Mouse (Mus musculus): Measurements from ENCODE around the gene Ric8b. TPM values are rescaled to one million over a fixed set of nuclear protein-coding genes. Genes with fewer than 3 reads are reported as not detected.

Ric8b gene
- total RNA-seq (2023): 27.3 to 34.4 TPM (median 31.1 TPM) in 4 replicates

DNA sequence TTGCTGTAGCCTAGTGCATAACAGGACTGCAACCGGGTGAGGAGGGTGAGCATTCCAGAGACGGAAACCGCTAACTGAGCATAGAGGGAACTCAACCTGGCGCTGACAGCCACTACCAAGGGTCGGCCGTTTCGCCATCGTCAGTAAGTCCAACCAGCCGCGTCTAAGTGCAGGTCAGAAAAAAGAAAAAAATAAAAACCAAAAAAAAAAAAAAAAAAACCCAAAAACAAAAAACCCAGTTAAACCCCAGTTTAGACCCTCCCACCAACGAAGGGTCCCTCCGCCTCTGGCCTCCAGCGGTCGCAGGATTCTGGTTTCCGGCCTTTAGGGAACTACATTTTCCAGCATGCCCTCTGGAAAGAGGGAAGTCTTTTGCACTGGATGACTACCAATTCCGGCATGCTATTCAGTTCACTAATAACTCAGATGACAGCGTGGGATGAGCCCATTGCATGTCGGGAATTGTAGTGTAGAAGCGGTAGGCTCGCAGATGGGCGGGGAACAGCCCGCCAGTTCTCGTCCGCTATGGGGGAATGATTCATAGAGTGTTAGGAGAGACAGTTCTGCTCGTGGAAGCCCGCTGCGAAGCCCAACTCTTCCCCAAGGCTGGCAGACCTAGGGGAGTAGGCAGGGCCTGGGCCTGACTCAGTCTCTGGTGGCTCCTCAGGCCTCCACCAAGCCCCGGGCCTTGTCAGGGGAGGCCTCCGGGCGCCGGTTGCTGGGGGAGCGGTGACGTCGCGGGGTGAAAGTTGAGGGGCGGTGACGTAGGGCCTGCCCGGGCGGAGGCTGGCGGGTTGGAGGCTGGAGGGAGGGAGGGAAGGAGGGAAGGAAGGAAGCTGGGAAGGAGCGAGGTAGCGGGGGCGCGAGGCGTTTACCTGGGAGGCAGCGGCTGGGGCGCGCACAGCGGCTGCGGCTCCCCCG, at the start of gene Ric8b:
Gene Ric8b (plus strand): TSS at position 807 of the 921 bp plus-strand sequence.

Other genes starting within 250 kb of the Ric8b start
- not detected in 4 replicates for gene Rfx4, start 161.6 kb upstream of the Ric8b start, total RNA-seq (2023)
- 0.24 to 1.4 TPM (median 0.86 TPM) in 4 replicates for gene Fhl4, start 184.9 kb downstream of the Ric8b start, total RNA-seq (2023)
- 10.3 to 13.3 TPM (median 11.9 TPM) in 4 replicates for gene Tmem263, start 185.0 kb downstream of the Ric8b start, total RNA-seq (2023)
- 7.1 to 12.6 TPM (median 10.5 TPM) in 4 replicates for gene Mterf2, start 210.4 kb downstream of the Ric8b start, total RNA-seq (2023)

Data from B cell, adult 62 days (primary cell).